Mouse (Mus musculus): ENCODE data around the gene Olfr819. TPM values are rescaled to one million over a fixed set of nuclear protein-coding genes. Genes with fewer than 3 reads are reported as not detected.

Gene Olfr819
- not detected in 2 replicates for polyA plus RNA-seq (2012; rRNA removed)

DNA sequence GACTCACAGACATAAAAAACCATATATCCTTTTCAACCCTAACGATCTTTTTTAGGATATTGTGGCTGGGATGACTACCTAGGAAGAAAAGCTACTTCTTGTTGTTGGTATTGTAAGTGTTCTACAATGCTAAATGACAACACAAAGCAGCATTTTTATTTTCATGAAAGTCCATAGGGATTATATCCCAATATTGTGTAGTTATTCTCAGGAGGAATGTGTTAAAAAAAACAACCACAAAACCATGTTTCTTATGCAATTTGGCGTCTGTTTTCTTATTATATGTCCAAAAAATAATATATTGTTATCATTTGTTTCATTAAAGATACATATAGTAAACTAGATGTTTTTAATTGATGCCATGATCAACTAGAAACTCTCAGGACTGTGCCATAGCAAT lies at the start of gene Olfr819:
Olfr819 (minus strand) TSS at position 101 of the 400 bp plus-strand sequence.

DNA sequence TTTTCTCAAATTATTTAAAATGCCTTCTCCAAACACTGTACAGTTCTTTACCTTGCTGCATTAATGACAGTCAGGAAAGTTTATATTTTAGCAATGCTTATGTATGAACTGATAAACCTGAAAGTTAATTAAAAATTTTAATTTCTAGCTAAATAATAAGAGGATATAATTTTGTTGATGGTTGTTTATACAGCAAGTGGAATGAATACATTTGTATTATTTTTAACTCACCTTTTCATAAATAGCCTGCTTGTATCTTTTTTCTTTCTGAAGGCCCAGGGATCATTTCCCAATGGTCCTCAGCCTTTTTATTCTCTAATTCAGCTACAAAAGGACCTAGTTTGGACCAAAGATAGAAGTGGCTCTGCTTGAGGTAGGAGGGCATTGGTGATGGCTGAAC lies 45.3 kb upstream of the Olfr819 start, which contains the start of gene Olfr820:
Olfr820 (plus strand) TSS at position 301 of the 400 bp plus-strand sequence.

DNA sequence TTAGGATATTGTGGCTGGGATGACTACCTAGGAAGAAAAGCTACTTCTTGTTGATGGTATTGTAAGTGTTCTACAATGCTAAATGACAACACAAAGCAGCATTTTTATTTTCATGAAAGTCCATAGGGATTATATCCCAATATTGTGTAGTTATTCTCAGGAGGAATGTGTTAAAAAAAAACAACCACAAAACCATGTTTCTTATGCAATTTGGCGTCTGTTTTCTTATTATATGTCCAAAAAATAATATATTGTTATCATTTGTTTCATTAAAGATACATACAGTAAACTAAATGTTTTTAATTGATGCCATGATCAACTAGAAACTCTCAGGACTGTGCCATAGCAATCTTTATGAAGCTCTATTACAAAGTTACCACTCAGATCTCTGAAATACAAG lies 17.9 kb upstream of the Olfr819 start, which contains the start of gene Gm10310:
Gm10310 (minus strand) TSS at position 101 of the 400 bp plus-strand sequence.

DNA sequence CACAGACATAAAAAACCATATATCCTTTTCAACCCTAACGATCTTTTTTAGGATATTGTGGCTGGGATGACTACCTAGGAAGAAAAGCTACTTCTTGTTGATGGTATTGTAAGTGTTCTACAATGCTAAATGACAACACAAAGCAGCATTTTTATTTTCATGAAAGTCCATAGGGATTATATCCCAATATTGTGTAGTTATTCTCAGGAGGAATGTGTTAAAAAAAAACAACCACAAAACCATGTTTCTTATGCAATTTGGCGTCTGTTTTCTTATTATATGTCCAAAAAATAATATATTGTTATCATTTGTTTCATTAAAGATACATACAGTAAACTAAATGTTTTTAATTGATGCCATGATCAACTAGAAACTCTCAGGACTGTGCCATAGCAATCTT lies 9.0 kb upstream of the Olfr819 start, which contains the start of gene Olfr247:
Olfr247 (minus strand) TSS at position 101 of the 400 bp plus-strand sequence.

DNA sequence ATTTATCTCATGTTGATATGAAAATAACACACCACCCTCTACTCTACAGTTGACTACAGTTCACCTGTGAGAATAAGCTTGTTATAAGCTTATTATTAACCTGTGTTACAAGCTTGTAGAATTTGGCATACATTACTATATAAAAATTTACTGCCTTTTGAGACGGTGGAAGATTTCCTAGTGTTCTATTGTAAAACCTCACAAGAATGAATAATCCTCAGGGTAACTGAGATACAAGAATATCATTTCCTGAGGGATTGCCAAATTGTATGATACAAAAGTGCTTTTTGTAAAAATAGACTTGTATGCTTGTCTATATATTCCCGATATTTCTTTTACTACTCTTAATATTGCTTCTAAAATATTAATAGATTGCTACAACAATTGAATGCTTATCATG lies 18.1 kb downstream of the Olfr819 start, which contains the start of gene Olfr818:
Olfr818 (minus strand) TSS at position 101 of the 400 bp plus-strand sequence.

DNA sequence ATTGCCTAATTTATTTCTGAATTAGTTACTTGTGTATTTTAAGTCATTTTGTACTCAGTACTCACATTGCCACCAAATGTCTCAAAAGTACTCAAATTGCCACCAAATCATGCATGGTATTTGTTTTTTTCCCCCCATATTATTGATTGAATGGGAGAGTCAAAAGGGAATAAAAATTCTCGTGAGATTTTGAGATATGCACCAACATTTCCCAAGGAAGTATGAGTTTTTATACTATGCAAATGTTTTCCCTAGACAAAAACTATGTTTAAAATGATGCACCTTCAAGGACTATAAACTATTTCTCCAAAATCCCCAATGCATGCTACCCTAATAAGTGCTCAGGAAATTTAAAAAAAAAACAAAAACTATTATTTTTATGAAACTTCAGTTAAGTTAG lies 51.6 kb downstream of the Olfr819 start, which contains the start of gene Olfr816:
Olfr816 (minus strand) TSS at position 101 of the 400 bp plus-strand sequence.

Other genes starting within 250 kb of the Olfr819 start
- not detected in 2 replicates for gene Olfr805, start 237.9 kb downstream of the Olfr819 start, polyA plus RNA-seq (2012; rRNA removed)
- gene Olfr806, start 225.3 kb downstream of the Olfr819 start, polyA plus RNA-seq (2012; rRNA removed): not detected in 2 replicates
- gene Olfr807, start 209.5 kb downstream of the Olfr819 start, polyA plus RNA-seq (2012; rRNA removed): not detected in 2 replicates
- gene Olfr808, start 201.8 kb downstream of the Olfr819 start, polyA plus RNA-seq (2012; rRNA removed): not detected in 2 replicates
- not detected in 2 replicates for gene Olfr809, start 192.6 kb downstream of the Olfr819 start, polyA plus RNA-seq (2012; rRNA removed)
- not detected in 2 replicates for gene Olfr810, start 172.3 kb downstream of the Olfr819 start, polyA plus RNA-seq (2012; rRNA removed)
- gene Olfr811, start 162.9 kb downstream of the Olfr819 start, polyA plus RNA-seq (2012; rRNA removed): not detected in 2 replicates
- gene Olfr812, start 121.2 kb downstream of the Olfr819 start, polyA plus RNA-seq (2012; rRNA removed): not detected in 2 replicates
- gene Olfr813, start 111.9 kb downstream of the Olfr819 start, polyA plus RNA-seq (2012; rRNA removed): not detected in 2 replicates
- not detected in 2 replicates for gene Olfr814, start 87.4 kb downstream of the Olfr819 start, polyA plus RNA-seq (2012; rRNA removed)
- not detected in 2 replicates for gene Olfr815, start 61.4 kb downstream of the Olfr819 start, polyA plus RNA-seq (2012; rRNA removed)
- gene Olfr816, start 51.7 kb downstream of the Olfr819 start, polyA plus RNA-seq (2012; rRNA removed): not detected in 2 replicates
- gene Olfr818, start 18.2 kb downstream of the Olfr819 start, polyA plus RNA-seq (2012; rRNA removed): not detected in 2 replicates
- not detected in 2 replicates for gene Olfr247, start 8.9 kb upstream of the Olfr819 start, polyA plus RNA-seq (2012; rRNA removed)
- gene Gm10310, start 17.8 kb upstream of the Olfr819 start, polyA plus RNA-seq (2012; rRNA removed): not detected in 2 replicates
- gene Olfr820, start 45.4 kb upstream of the Olfr819 start, polyA plus RNA-seq (2012; rRNA removed): not detected in 2 replicates
- gene Olfr821, start 63.1 kb upstream of the Olfr819 start, polyA plus RNA-seq (2012; rRNA removed): not detected in 2 replicates
- gene Olfr822, start 103.9 kb upstream of the Olfr819 start, polyA plus RNA-seq (2012; rRNA removed): not detected in 2 replicates
- not detected in 2 replicates for gene Olfr823, start 148.1 kb upstream of the Olfr819 start, polyA plus RNA-seq (2012; rRNA removed)
- gene Olfr824, start 162.7 kb upstream of the Olfr819 start, polyA plus RNA-seq (2012; rRNA removed): not detected in 2 replicates
- not detected in 2 replicates for gene Olfr825, start 199.5 kb upstream of the Olfr819 start, polyA plus RNA-seq (2012; rRNA removed)
- not detected in 2 replicates for gene Olfr826, start 216.9 kb upstream of the Olfr819 start, polyA plus RNA-seq (2012; rRNA removed)
- gene Olfr827, start 247.1 kb upstream of the Olfr819 start, polyA plus RNA-seq (2012; rRNA removed): not detected in 2 replicates

Data from stomach, adult 2 months (tissue).